Mouse (Mus musculus): ENCODE measurements at regions not wholly inside any gene's neighbourhood (a gene's known extent, or its start where the extent isn't known, plus 50 kb on each side); places are given as distances from the start of the nearest gene placed in this dataset.

- no peak for ATAC-seq
- WGBS = 81% methylated on average over 12 of the region's 12 CpGs
- Histone ChIP-seq H3K27me3 (replicated peaks; ENCODE audit: control insufficient read depth, insufficient read depth, low read length) (no peaks in the 10 kb centered on the region), H3K4me1 (ENCODE audit: control insufficient read depth, insufficient read depth, low read length) (no peaks in the 10 kb centered on the region), H3K9ac (ENCODE audit: low read depth, low read length) (no peak overlapping the region), H3K4me3 (ENCODE audit: low read length) (no peak overlapping the region), H3K27ac (ENCODE audit: low read length) (no peak overlapping the region), H3K36me3 (ENCODE audit: control insufficient read depth, insufficient read depth, low read length) (no peaks in the 10 kb centered on the region), H3K4me2 (ENCODE audit: low read depth, low read length) (no peak overlapping the region), H3K9me3 (ENCODE audit: control insufficient read depth, low read length) (no peaks in the 10 kb centered on the region)
Observed at GRCm38 (mm10) chr3:21557963-21558441, 518.5 kb upstream of the Tbl1xr1 start.

GRCm38 (mm10) chr3:21562771-21563312 lies 513.6 kb upstream of the Tbl1xr1 start:
- Histone ChIP-seq H3K9me3 (ENCODE audit: control insufficient read depth, low read length) (no peaks in the 10 kb centered on the region), H3K4me3 (ENCODE audit: low read length) (no peak overlapping the region), H3K4me1 (ENCODE audit: control insufficient read depth, insufficient read depth, low read length) (peaks cover 7% of the 10 kb centered on the region), H3K4me2 (ENCODE audit: low read depth, low read length) (no peak overlapping the region), H3K9ac (ENCODE audit: low read depth, low read length) (no peak overlapping the region), H3K36me3 (ENCODE audit: control insufficient read depth, insufficient read depth, low read length) (no peaks in the 10 kb centered on the region), H3K27ac (ENCODE audit: low read length) (no peak overlapping the region), H3K27me3 (replicated peaks; ENCODE audit: control insufficient read depth, insufficient read depth, low read length) (no peaks in the 10 kb centered on the region)
- 95% methylated on average over 2 of the region's 2 CpGs for WGBS
- ATAC-seq = no peak

DNA sequence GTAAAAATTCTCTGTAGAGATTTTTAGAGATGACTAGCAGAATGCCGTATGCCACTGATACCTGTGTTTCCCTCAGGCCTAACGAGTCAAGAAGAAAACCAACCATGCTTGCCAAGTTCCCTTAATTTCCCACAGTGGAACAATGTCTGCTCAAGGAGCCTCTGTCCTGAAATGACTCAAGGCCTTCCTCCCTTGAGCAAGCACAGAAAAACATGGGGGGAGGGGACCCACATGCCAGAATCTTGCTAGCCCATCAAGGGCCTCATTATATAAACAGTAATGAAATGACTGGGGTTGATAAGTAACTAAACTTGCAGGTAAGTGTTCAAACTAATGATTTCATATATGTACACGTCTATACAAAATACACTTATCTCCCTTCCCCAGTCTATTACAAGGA lies 513.0 kb upstream of the Tbl1xr1 start:
- no peak overlapping the region for H3K9ac ChIP-seq (ENCODE audit: low read depth, low read length)
- H3K9me3 ChIP-seq (ENCODE audit: control insufficient read depth, low read length) = no peaks in the 10 kb centered on the region
- no peak overlapping the region for H3K27ac ChIP-seq (ENCODE audit: low read length)
- WGBS = 58% methylated on average over 3 of the region's 3 CpGs
- ATAC-seq = no peak; the same call in 1 of the 2 replicates
- H3K36me3 ChIP-seq (ENCODE audit: control insufficient read depth, insufficient read depth, low read length) = no peaks in the 10 kb centered on the region
- no peak overlapping the region for H3K4me3 ChIP-seq (ENCODE audit: low read length)
- no peak overlapping the region for H3K4me2 ChIP-seq (ENCODE audit: low read depth, low read length)
- H3K27me3 ChIP-seq (replicated peaks; ENCODE audit: control insufficient read depth, insufficient read depth, low read length) = no peaks in the 10 kb centered on the region
- H3K4me1 ChIP-seq (ENCODE audit: control insufficient read depth, insufficient read depth, low read length) = peaks cover 7% of the 10 kb centered on the region

- no peak overlapping the region; the same call in 1 of the 2 replicates for H3K27ac ChIP-seq (ENCODE audit: low read length)
- no peak overlapping the region for H3K4me3 ChIP-seq (ENCODE audit: low read length)
- H3K27me3 ChIP-seq (replicated peaks; ENCODE audit: control insufficient read depth, insufficient read depth, low read length) = no peaks in the 10 kb centered on the region
- no peaks in the 10 kb centered on the region for H3K36me3 ChIP-seq (ENCODE audit: control insufficient read depth, insufficient read depth, low read length)
- peaks cover 7% of the 10 kb centered on the region for H3K4me1 ChIP-seq (ENCODE audit: control insufficient read depth, insufficient read depth, low read length)
- no peak overlapping the region for H3K9ac ChIP-seq (ENCODE audit: low read depth, low read length)
- WGBS = 32% methylated on average over 3 of the region's 3 CpGs
- no peaks in the 10 kb centered on the region for H3K9me3 ChIP-seq (ENCODE audit: control insufficient read depth, low read length)
- ATAC-seq = peak; percentile 58; the same call in 1 of the 2 replicates
- H3K4me2 ChIP-seq (ENCODE audit: low read depth, low read length) = no peak overlapping the region
Observed at GRCm38 (mm10) chr3:21564211-21564781, 512.2 kb upstream of the Tbl1xr1 start.

DNA sequence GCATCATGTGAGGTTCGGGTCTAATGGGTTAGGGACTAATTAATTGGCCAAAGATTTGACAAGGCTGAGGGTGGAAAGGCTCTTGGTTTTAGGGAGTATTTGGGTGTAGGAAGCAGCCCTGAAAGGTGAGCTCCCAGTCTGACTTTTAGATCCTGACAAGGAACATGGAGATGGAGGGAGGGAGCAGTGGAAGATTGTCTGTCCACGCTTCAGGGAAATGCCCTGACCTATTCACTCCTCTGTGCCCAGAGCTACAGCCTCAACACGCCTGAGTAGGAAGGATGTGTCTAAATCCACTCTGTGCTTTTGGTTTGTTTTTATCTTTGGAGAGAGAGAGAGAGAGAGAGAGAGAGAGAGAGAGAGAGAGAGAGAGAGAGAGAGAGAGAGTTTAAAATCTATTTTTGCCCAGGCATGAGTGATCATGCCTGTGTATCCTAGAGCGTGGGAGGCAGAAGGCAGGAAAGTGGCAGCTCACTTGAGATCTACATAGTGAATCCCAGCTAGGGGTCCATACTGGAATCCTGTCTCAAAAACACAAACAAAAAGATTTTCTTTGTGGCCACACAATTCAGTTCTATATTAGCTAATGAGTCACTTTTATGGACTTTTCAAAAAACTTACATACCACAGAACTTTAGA lies 511.5 kb upstream of the Tbl1xr1 start:
- peaks cover 7% of the 10 kb centered on the region for H3K4me1 ChIP-seq (ENCODE audit: control insufficient read depth, insufficient read depth, low read length)
- no peak overlapping the region for H3K4me3 ChIP-seq (ENCODE audit: low read length)
- ATAC-seq = no peak
- H3K9me3 ChIP-seq (ENCODE audit: control insufficient read depth, low read length) = no peaks in the 10 kb centered on the region
- H3K9ac ChIP-seq (ENCODE audit: low read depth, low read length) = no peak overlapping the region
- H3K36me3 ChIP-seq (ENCODE audit: control insufficient read depth, insufficient read depth, low read length) = no peaks in the 10 kb centered on the region
- no peak overlapping the region for H3K27ac ChIP-seq (ENCODE audit: low read length)
- WGBS = 59% methylated on average over 4 of the region's 4 CpGs
- H3K27me3 ChIP-seq (replicated peaks; ENCODE audit: control insufficient read depth, insufficient read depth, low read length) = no peaks in the 10 kb centered on the region
- H3K4me2 ChIP-seq (ENCODE audit: low read depth, low read length) = no peak overlapping the region

GRCm38 (mm10) chr3:21569721-21570120 lies 506.7 kb upstream of the Tbl1xr1 start:
- no peaks in the 10 kb centered on the region for H3K9me3 ChIP-seq (ENCODE audit: control insufficient read depth, low read length)
- no peak overlapping the region for H3K4me2 ChIP-seq (ENCODE audit: low read depth, low read length)
- H3K4me1 ChIP-seq (ENCODE audit: control insufficient read depth, insufficient read depth, low read length) = no peaks in the 10 kb centered on the region
- no peak overlapping the region for H3K9ac ChIP-seq (ENCODE audit: low read depth, low read length)
- ATAC-seq = no peak
- H3K27me3 ChIP-seq (replicated peaks; ENCODE audit: control insufficient read depth, insufficient read depth, low read length) = no peaks in the 10 kb centered on the region
- H3K36me3 ChIP-seq (ENCODE audit: control insufficient read depth, insufficient read depth, low read length) = no peaks in the 10 kb centered on the region
- no peak overlapping the region for H3K4me3 ChIP-seq (ENCODE audit: low read length)
- no peak overlapping the region for H3K27ac ChIP-seq (ENCODE audit: low read length)
- WGBS = 64% methylated on average over 1 of the region's 1 CpGs

- 66% methylated on average over 3 of the region's 3 CpGs for WGBS
- Histone ChIP-seq H3K4me1 (ENCODE audit: control insufficient read depth, insufficient read depth, low read length) (no peaks in the 10 kb centered on the region), H3K27me3 (replicated peaks; ENCODE audit: control insufficient read depth, insufficient read depth, low read length) (no peaks in the 10 kb centered on the region), H3K9me3 (ENCODE audit: control insufficient read depth, low read length) (no peaks in the 10 kb centered on the region), H3K4me2 (ENCODE audit: low read depth, low read length) (no peak overlapping the region), H3K4me3 (ENCODE audit: low read length) (no peak overlapping the region), H3K36me3 (ENCODE audit: control insufficient read depth, insufficient read depth, low read length) (no peaks in the 10 kb centered on the region), H3K9ac (ENCODE audit: low read depth, low read length) (no peak overlapping the region), H3K27ac (ENCODE audit: low read length) (no peak overlapping the region)
- no peak for ATAC-seq
Observed at GRCm38 (mm10) chr3:21578635-21579034, 497.8 kb upstream of the Tbl1xr1 start.

DNA sequence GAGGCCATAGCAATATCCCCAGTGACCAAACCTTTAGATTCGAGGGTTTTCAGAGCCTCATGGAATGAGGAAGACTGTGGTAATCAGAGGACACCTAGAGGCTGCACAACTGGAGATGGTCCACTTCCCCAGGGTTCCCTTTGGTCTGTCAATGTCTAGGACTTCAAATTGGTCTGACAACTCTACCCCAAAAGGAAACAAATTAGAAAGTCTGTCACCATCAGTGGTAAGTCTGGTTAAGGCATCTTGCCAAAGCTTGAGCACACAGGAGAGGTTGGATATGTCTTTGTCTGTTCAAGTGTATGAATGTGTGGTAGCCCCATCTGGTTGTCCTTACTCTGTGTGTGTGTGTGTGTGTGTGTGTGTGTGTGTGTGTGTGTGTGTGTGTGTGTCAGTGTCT lies 494.3 kb upstream of the Tbl1xr1 start:
- no peaks in the 10 kb centered on the region for H3K4me1 ChIP-seq (ENCODE audit: control insufficient read depth, insufficient read depth, low read length)
- no peak overlapping the region for H3K4me3 ChIP-seq (ENCODE audit: low read length)
- no peaks in the 10 kb centered on the region for H3K27me3 ChIP-seq (replicated peaks; ENCODE audit: control insufficient read depth, insufficient read depth, low read length)
- no peak for ATAC-seq
- H3K9ac ChIP-seq (ENCODE audit: low read depth, low read length) = no peak overlapping the region
- WGBS = 83% methylated on average over 1 of the region's 1 CpGs
- H3K36me3 ChIP-seq (ENCODE audit: control insufficient read depth, insufficient read depth, low read length) = no peaks in the 10 kb centered on the region
- no peak overlapping the region for H3K27ac ChIP-seq (ENCODE audit: low read length)
- no peaks in the 10 kb centered on the region for H3K9me3 ChIP-seq (ENCODE audit: control insufficient read depth, low read length)
- no peak overlapping the region for H3K4me2 ChIP-seq (ENCODE audit: low read depth, low read length)

DNA sequence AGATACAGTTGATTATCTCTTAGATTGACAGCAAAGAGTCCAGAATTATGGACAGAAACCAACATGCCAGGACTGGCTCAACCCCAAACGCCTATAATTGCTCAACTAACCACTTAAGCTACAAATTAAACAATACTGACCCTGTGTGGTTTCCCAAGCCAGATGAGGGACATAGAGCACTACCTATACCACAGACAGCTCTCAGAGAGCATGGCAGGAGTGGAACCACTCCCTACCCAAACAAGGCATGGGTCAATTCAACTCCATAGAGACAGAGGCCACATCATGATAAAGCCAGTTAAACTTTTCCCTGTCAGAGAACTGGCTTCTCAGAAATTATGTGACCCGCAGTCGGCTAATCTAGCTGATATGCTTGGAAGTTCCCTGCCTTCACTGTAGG lies 490.7 kb upstream of the Tbl1xr1 start:
- Histone ChIP-seq H3K9ac (ENCODE audit: low read depth, low read length) (no peak overlapping the region), H3K4me3 (ENCODE audit: low read length) (no peak overlapping the region), H3K4me1 (ENCODE audit: control insufficient read depth, insufficient read depth, low read length) (no peaks in the 10 kb centered on the region), H3K9me3 (ENCODE audit: control insufficient read depth, low read length) (no peaks in the 10 kb centered on the region), H3K4me2 (ENCODE audit: low read depth, low read length) (no peak overlapping the region), H3K27me3 (replicated peaks; ENCODE audit: control insufficient read depth, insufficient read depth, low read length) (no peaks in the 10 kb centered on the region), H3K27ac (ENCODE audit: low read length) (no peak overlapping the region), H3K36me3 (ENCODE audit: control insufficient read depth, insufficient read depth, low read length) (no peaks in the 10 kb centered on the region)
- 74% methylated on average over 3 of the region's 3 CpGs for WGBS
- ATAC-seq = no peak
